Mouse (Mus musculus) midbrain, embryonic 16.5 days (tissue): ENCODE data around the gene Nudt4. TPM values are rescaled to one million over a fixed set of nuclear protein-coding genes. Genes with fewer than 3 reads are reported as not detected.

Experiments used
- ATAC-seq: fragments of 200-750 bp; cut with Nextera tagmentation; 2 replicates; pipeline ENCODE4 v1.8.0; 2017; ENCODE audit warnings: moderate TSS enrichment
- H3K27ac ChIP-seq: fragments of 300-500 bp; sonication (generic); 2 replicates; pipeline ENCODE4 v1.5.1; 2014; ENCODE audit warnings: mild to moderate bottlenecking, low read length, mixed read lengths
- H3K27me3 ChIP-seq: fragments of 300-500 bp; sonication (generic); 2 replicates; pipeline ENCODE4 v1.6.1; 2014; ENCODE audit warnings: low read depth, low read length, mixed read lengths; ENCODE audit not compliant: control insufficient read depth, insufficient read depth
- H3K36me3 ChIP-seq: fragments of 300-500 bp; sonication (generic); 2 replicates; pipeline ENCODE4 v1.6.1; 2014; ENCODE audit warnings: mild to moderate bottlenecking, low read length, moderate library complexity, mixed read lengths; ENCODE audit not compliant: control insufficient read depth, insufficient read depth
- H3K4me1 ChIP-seq: fragments of 300-500 bp; sonication (generic); 2 replicates; pipeline ENCODE4 v1.6.1; 2014; ENCODE audit warnings: mild to moderate bottlenecking, low read length, mixed read lengths; ENCODE audit not compliant: control insufficient read depth, insufficient read depth
- H3K4me2 ChIP-seq: fragments of 300-500 bp; sonication (generic); 2 replicates; pipeline ENCODE4 v1.6.1; 2014; ENCODE audit warnings: mild to moderate bottlenecking, low read length, mixed read lengths
- H3K4me3 ChIP-seq: fragments of 300-500 bp; sonication (generic); 2 replicates; pipeline ENCODE4 v1.5.1; 2014; ENCODE audit warnings: low read depth, mild to moderate bottlenecking, low read length, moderate library complexity, mixed read lengths
- H3K9ac ChIP-seq: fragments of 300-500 bp; sonication (generic); 2 replicates; pipeline ENCODE4 v1.6.1; 2014; ENCODE audit warnings: low read depth, low read length, mixed read lengths
- H3K9me3 ChIP-seq: fragments of 300-500 bp; sonication (generic); replicated peaks from 2 replicates; pipeline ENCODE4 v1.6.1; 2014; ENCODE audit warnings: mild to moderate bottlenecking, low read length, mixed read lengths; ENCODE audit not compliant: control insufficient read depth, poor library complexity, severe bottlenecking
- WGBS: fragments of 180-500 bp; shearing (Covaris S2); extraction: QIAGEN DNeasy Blood & Tissue Kit; methylation state at CpG from one replicate; pipeline ENCODE4 v1.1.7; 2014; 5-methylcytosine and 5-hydroxymethylcytosine counted together
- polyA plus RNA-seq: library from polyadenylated mRNA; unstranded; fragments of >200 nt; fragmentation: Nextera tagmentation; extraction: Ambion mirVana; gene quantifications from 2 replicates; pipeline ENCODE4 v1.2.1, GENCODE M21; 2015

The Nudt4 gene
- polyA plus RNA-seq, 1 experiment from 2014 or later = 59.9 TPM

DNA sequence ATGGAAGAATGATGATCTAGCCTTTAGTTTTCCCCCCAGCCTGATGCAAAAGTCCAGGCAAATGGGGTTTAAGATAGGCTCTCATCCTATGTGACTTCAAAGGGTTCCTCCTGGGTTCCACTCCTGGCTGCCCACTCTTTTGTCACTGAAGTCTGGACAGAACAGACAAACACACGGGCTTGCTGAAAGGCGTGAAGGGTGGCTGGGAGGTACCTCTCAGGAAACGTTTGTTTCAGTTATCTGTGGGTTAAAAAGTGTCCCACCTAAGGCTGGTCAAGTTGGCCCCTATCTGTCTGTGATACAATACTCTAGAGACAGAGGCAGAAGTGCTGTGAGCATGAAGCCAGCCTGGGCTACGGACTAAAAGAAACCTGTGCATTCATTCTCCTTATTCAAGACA is 11.0 kb upstream of the Nudt4 start:
- Histone ChIP-seq H3K4me3 (no peak overlapping the region), H3K27me3 (no peaks in the 10 kb centered on the region), H3K36me3 (no peaks in the 10 kb centered on the region), H3K27ac (no peak overlapping the region), H3K9me3 (no peaks in the 10 kb centered on the region), H3K4me1 (peaks cover 2% of the 10 kb centered on the region; the same call in 1 of the 2 replicates), H3K9ac (no peak overlapping the region), H3K4me2 (no peak overlapping the region)
- ATAC-seq = no peak
- WGBS = 76% methylated on average over 4 of the region's 4 CpGs

DNA sequence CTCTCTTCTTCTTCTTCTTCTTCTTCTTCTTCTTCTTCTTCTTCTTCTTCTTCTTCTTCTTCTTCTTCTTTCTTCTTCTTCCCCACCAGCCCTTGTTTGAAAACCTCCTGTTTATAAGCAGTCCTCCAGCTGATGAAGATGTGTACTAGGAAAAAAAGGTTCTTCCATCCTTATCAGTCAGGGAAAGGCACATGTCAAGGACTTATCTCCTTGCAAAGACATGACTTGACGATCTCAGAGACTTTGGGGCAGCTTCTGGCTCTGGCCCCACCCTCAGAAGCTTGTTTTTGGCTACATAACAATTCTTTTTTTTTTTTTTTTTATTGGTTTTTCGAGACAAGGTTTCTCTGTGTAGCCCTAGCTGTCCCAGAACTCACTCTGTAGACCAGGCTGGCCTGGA is 5.5 kb upstream of the Nudt4 start:
- Histone ChIP-seq H3K4me2 (no peak overlapping the region), H3K9me3 (no peaks in the 10 kb centered on the region), H3K9ac (no peak overlapping the region), H3K36me3 (no peaks in the 10 kb centered on the region), H3K4me3 (no peak overlapping the region), H3K4me1 (peaks cover 2% of the 10 kb centered on the region; the same call in 1 of the 2 replicates), H3K27ac (no peak overlapping the region), H3K27me3 (no peaks in the 10 kb centered on the region)
- no peak for ATAC-seq
- WGBS = 76% methylated on average over 2 of the region's 2 CpGs

DNA sequence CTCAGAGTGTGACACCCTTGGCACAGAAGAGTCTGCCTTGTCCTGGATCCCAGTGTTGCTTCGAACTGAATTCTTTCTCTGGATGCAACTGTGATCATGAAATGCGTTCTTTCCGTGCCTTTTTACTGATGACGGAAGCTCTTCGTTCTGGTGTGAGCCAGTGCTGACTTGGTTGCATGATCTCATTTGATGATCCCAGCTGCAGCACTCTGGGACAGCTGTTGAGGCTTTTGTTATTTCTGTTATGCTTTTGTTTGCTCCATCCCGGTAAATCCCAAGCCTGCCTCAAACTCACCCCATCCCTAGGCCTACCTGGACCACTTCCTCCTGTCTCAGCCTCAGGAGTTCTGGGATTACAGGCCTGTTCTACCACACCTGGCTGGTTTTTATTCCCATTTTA is 4.1 kb upstream of the Nudt4 start:
- no peak for ATAC-seq
- Histone ChIP-seq H3K9ac (no peak overlapping the region), H3K27me3 (no peaks in the 10 kb centered on the region), H3K4me2 (no peak overlapping the region), H3K27ac (no peak overlapping the region), H3K36me3 (no peaks in the 10 kb centered on the region), H3K9me3 (no peaks in the 10 kb centered on the region), H3K4me3 (no peak overlapping the region), H3K4me1 (peaks cover 3% of the 10 kb centered on the region; the same call in 1 of the 2 replicates)
- 70% methylated on average over 6 of the region's 6 CpGs for WGBS

DNA sequence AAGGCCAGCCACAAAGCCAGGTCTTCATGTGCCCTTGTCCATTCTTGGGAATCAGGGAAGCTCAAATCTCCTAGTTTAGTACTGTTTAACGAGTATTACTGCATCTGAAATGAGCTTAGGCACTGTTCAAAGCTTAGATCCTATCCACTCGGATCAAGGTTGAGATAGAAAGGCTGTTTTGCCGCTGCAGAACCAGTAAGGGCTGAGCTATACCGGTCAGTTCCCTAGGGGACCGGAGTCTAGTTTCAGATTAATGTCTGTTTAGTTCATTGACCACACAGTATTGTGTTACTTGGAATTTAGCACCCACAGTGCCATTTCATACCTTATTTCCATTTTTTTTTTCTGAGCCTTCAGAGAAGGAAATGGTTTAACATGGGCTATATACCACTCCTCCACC is 3.6 kb upstream of the Nudt4 start:
- Histone ChIP-seq H3K4me1 (peaks cover 3% of the 10 kb centered on the region; the same call in 1 of the 2 replicates), H3K27me3 (no peaks in the 10 kb centered on the region), H3K27ac (no peak overlapping the region), H3K9ac (no peak overlapping the region), H3K9me3 (no peaks in the 10 kb centered on the region), H3K4me3 (no peak overlapping the region), H3K4me2 (no peak overlapping the region), H3K36me3 (no peaks in the 10 kb centered on the region)
- no peak for ATAC-seq
- WGBS = 59% methylated on average over 5 of the region's 5 CpGs

GRCm38 (mm10) chr10:95566786-95567185 is 2.8 kb upstream of the Nudt4 start:
- WGBS = 91% methylated on average over 3 of the region's 3 CpGs

GRCm38 (mm10) chr10:95565156-95565854 is 1.4 kb upstream of the Nudt4 start:
- H3K36me3 ChIP-seq = no peaks in the 10 kb centered on the region
- H3K9me3 ChIP-seq = no peaks in the 10 kb centered on the region
- H3K27ac ChIP-seq = no peak overlapping the region
- peaks cover 17% of the 10 kb centered on the region for H3K4me1 ChIP-seq
- no peak overlapping the region for H3K4me2 ChIP-seq
- H3K27me3 ChIP-seq = no peaks in the 10 kb centered on the region
- no peak overlapping the region for H3K9ac ChIP-seq
- WGBS = 34% methylated on average over 14 of the region's 14 CpGs
- no peak for ATAC-seq
- H3K4me3 ChIP-seq = no peak overlapping the region

More at GRCm38 (mm10) chr10:95566786-95567185, 2.8 kb upstream of the Nudt4 start:
- peaks cover 9% of the 10 kb centered on the region; the same call in 1 of the 2 replicates for H3K4me1 ChIP-seq
- H3K27me3 ChIP-seq = no peaks in the 10 kb centered on the region
- H3K36me3 ChIP-seq = no peaks in the 10 kb centered on the region
- H3K4me2 ChIP-seq = no peak overlapping the region
- no peak overlapping the region for H3K4me3 ChIP-seq
- H3K27ac ChIP-seq = no peak overlapping the region
- H3K9me3 ChIP-seq = no peaks in the 10 kb centered on the region
- ATAC-seq = no peak
- no peak overlapping the region for H3K9ac ChIP-seq

DNA sequence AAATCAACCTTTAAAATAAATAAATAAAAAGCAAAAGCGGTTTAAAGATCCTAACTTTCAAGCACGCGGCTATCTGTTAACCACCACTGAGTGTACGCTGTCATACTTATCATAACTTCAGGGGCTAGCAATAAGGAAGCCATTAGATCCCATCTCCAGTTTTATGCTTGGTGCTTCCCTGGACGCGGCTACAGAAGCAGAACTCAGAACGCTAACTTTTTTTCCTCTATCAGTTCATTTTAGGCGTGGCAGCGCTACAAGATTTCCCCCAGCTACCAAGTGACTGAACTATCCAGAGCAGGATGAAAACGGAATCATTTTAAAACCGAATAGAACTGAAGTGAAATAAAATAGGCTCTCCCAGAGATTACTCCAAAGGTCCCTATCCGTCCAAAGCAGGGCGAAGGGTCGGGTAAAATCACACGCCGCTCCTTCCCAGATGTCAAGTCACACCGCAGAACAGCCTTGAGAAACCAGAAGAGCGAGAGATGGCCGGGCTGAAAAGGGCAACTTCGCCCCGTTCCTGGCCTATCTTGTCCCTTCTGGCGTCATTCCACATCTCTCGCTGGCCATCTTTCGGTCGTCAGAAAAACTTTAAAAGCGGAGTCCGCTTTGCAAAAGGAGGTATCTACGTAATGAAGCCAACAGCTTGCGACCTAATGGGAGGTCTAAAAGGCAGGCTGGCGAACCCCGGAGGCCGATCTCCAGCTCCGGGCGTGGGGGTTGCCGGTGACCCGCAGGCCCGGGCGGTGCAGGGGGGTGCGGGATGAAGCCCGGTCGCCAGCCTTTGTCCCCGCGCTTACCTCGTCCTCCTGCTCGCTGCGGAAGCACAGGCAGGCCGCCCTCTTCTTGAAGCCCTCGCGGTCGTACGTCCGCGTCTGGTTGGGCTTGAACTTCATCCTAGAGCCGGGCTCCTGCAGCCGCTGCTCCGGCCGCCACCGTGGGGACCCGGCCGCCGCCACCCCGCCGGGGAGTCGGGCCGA is 796 bp downstream of the Nudt4 start:
- Histone ChIP-seq H3K4me3 (peak overlapping the region; percentile 66), H3K9ac (peak overlapping the region; percentile 74), H3K4me2 (peak overlapping the region; percentile 80), H3K27me3 (no peaks in the 10 kb centered on the region), H3K36me3 (no peaks in the 10 kb centered on the region), H3K4me1 (peaks cover 19% of the 10 kb centered on the region), H3K27ac (peak overlapping the region; percentile 90), H3K9me3 (no peaks in the 10 kb centered on the region)
- peak; percentile 78 for ATAC-seq
- WGBS = under 1% methylated on average over 64 of the region's 65 CpGs

DNA sequence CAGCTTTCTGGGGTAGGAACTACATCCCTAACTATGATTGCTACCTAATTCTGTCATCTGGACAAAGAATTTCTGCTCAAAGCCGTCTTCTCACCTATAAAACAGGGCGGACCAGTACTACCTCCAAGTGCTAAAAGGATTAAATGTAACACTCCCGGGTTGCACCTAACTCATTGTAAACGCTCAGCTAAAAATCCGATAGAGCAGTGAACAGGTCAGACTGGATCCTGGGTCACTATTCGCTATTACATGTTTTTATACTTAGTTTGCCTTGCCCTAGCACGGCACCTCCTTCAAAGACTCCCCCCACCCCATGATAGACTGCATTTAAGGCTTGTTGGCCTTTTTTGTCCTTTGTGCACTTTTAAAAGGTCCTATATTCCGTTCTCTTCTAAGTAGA is 1.6 kb downstream of the Nudt4 start:
- Histone ChIP-seq H3K27me3 (no peaks in the 10 kb centered on the region), H3K4me1 (peaks cover 19% of the 10 kb centered on the region), H3K9ac (peak overlapping the region; percentile 42), H3K9me3 (no peaks in the 10 kb centered on the region), H3K36me3 (no peaks in the 10 kb centered on the region), H3K4me2 (peak overlapping the region; percentile 80), H3K27ac (no peak overlapping the region), H3K4me3 (peak overlapping the region; percentile 66)
- ATAC-seq = no peak
- 6% methylated on average over 8 of the region's 8 CpGs for WGBS

GRCm38 (mm10) chr10:95561616-95562015 is 2.3 kb downstream of the Nudt4 start:
- Histone ChIP-seq H3K36me3 (no peaks in the 10 kb centered on the region), H3K27me3 (no peaks in the 10 kb centered on the region), H3K4me3 (peak overlapping the region; percentile 66), H3K27ac (no peak overlapping the region), H3K4me1 (peaks cover 19% of the 10 kb centered on the region), H3K4me2 (peak overlapping the region; percentile 80), H3K9ac (no peak overlapping the region), H3K9me3 (no peaks in the 10 kb centered on the region)
- no peak for ATAC-seq
- 42% methylated on average over 7 of the region's 7 CpGs for WGBS
